Mouse (Mus musculus): ENCODE data around the gene Ercc1. TPM values are rescaled to one million over a fixed set of nuclear protein-coding genes. Genes with fewer than 3 reads are reported as not detected.

The Ercc1 gene
- total RNA-seq, 1 experiment, result 53.2 TPM

- DNase-seq (ENCODE audit: low read depth, low spot score), result no peak
- no peaks in the 10 kb centered on the region for H3K9me3 ChIP-seq (ENCODE audit: control insufficient read depth, insufficient read depth, low read depth, low read length)
- H3K4me1 ChIP-seq (ENCODE audit: control insufficient read depth in 2 of 2, insufficient read depth in 2 of 2, low read length in 2 of 2, poor library complexity in 1 of 2), result peaks cover 0 to 7% of the 10 kb centered on the region in 2 experiments; a peak in 1 of 4 replicates
- H3K4me3 ChIP-seq (ENCODE audit: insufficient read depth in 1 of 2, low read depth in 1 of 2, low read length in 2 of 2, poor library complexity in 1 of 2, severe bottlenecking in 1 of 2), result no peak overlapping the region; a peak in 1 of 4 replicates
- H3K9ac ChIP-seq (ENCODE audit: insufficient read depth, low read depth, low read length, poor library complexity, severe bottlenecking), result no peak overlapping the region
- H3K27ac ChIP-seq (ENCODE audit: insufficient read depth, low read depth, low read length, poor library complexity, severe bottlenecking), result no peak overlapping the region
- H3K36me3 ChIP-seq (ENCODE audit: control insufficient read depth, insufficient read depth, low read length, poor library complexity, severe bottlenecking), result no peaks in the 10 kb centered on the region; the same call in 1 of the 2 replicates
- TF ChIP-seq MAFK (IDR thresholded peaks at IDR 0.05; ENCODE audit: insufficient read depth, low read depth, low read length), result no peak
- TF ChIP-seq ZC3H11A (IDR thresholded peaks at IDR 0.05; ENCODE audit: borderline replicate concordance, low read depth, low read length), result no peak
- TF ChIP-seq HCFC1 (IDR thresholded peaks at IDR 0.05; ENCODE audit: borderline replicate concordance, insufficient read depth, low read length), result no peak
- TF ChIP-seq CHD2 (IDR thresholded peaks at IDR 0.05; ENCODE audit: low read depth, low read length), result no peak
- in situ Hi-C loops (cut with MboI; ENCODE audit: low sequenced_read_pairs in 2 of 2, unreplicated experiment in 2 of 2), result no loop called here
Observed at GRCm38 (mm10) chr7:19376019-19376418, 31.4 kb downstream of the Ercc1 start.

GRCm38 (mm10) chr7:19378049-19378448 lies 33.5 kb downstream of the Ercc1 start:
- Histone ChIP-seq H3K36me3 (ENCODE audit: control insufficient read depth, insufficient read depth, low read length, poor library complexity, severe bottlenecking) (no peaks in the 10 kb centered on the region; the same call in 1 of the 2 replicates), H3K9me3 (ENCODE audit: control insufficient read depth, insufficient read depth, low read depth, low read length) (no peaks in the 10 kb centered on the region), H3K4me1 (ENCODE audit: control insufficient read depth in 2 of 2, insufficient read depth in 2 of 2, low read length in 2 of 2, poor library complexity in 1 of 2) (peaks cover 0 to 7% of the 10 kb centered on the region in 2 experiments; a peak in 1 of 4 replicates), H3K27ac (ENCODE audit: insufficient read depth, low read depth, low read length, poor library complexity, severe bottlenecking) (no peak overlapping the region), H3K9ac (ENCODE audit: insufficient read depth, low read depth, low read length, poor library complexity, severe bottlenecking) (0 out of 2 replicates have a peak overlapping the region, but pooled peaks have one; percentile 12), H3K4me3 (ENCODE audit: insufficient read depth in 1 of 2, low read depth in 1 of 2, low read length in 2 of 2, poor library complexity in 1 of 2, severe bottlenecking in 1 of 2) (peak overlapping the region; percentile 43 to 48)
- TF ChIP-seq MAFK (IDR thresholded peaks at IDR 0.05; ENCODE audit: insufficient read depth, low read depth, low read length), result no peak
- TF ChIP-seq CHD2 (IDR thresholded peaks at IDR 0.05; ENCODE audit: low read depth, low read length), result no peak
- in situ Hi-C loops (cut with MboI; ENCODE audit: low sequenced_read_pairs in 2 of 2, unreplicated experiment in 2 of 2), result no loop called here
- no peak for DNase-seq (ENCODE audit: low read depth, low spot score)

GRCm38 (mm10) chr7:19381377-19382165 lies 37.0 kb downstream of the Ercc1 start, which contains the start of gene Ercc2:
Ercc2 (plus strand) TSS chr7:19382010.
- Histone ChIP-seq H3K27ac (ENCODE audit: insufficient read depth, low read depth, low read length, poor library complexity, severe bottlenecking) (no peak within 1 kb of the TSS), H3K9ac (ENCODE audit: insufficient read depth, low read depth, low read length, poor library complexity, severe bottlenecking) (peak within 1 kb of the TSS; percentile 90), H3K4me1 (ENCODE audit: control insufficient read depth in 2 of 2, insufficient read depth in 2 of 2, low read length in 2 of 2, poor library complexity in 1 of 2) (no peaks in the 10 kb centered on the region), H3K36me3 (ENCODE audit: control insufficient read depth, insufficient read depth, low read length, poor library complexity, severe bottlenecking) (peaks cover 19% of the 10 kb centered on the region), H3K4me3 (ENCODE audit: insufficient read depth in 1 of 2, low read depth in 1 of 2, low read length in 2 of 2, poor library complexity in 1 of 2, severe bottlenecking in 1 of 2) (peak within 1 kb of the TSS; percentile 87 to 91), H3K9me3 (ENCODE audit: control insufficient read depth, insufficient read depth, low read depth, low read length) (no peaks in the 10 kb centered on the region)
- DNase-seq (ENCODE audit: low read depth, low spot score), result peak; percentile 100
- TF ChIP-seq CHD2 (IDR thresholded peaks at IDR 0.05; ENCODE audit: low read depth, low read length) (0 out of 2 replicates have a peak, but pooled peaks have one; percentile 10), ZNF384 (IDR thresholded peaks at IDR 0.05; ENCODE audit: low read depth, low read length) (no peak), ZC3H11A (IDR thresholded peaks at IDR 0.05; ENCODE audit: borderline replicate concordance, low read depth, low read length) (no peak), MAFK (IDR thresholded peaks at IDR 0.05; ENCODE audit: insufficient read depth, low read depth, low read length) (no peak), HCFC1 (IDR thresholded peaks at IDR 0.05; ENCODE audit: borderline replicate concordance, insufficient read depth, low read length) (peak; percentile 84)
- in situ Hi-C loops (cut with MboI; ENCODE audit: low sequenced_read_pairs in 2 of 2, unreplicated experiment in 2 of 2), result no loop called here

GRCm38 (mm10) chr7:19382166-19382541 lies 37.6 kb downstream of the Ercc1 start:
- no peak for DNase-seq (ENCODE audit: low read depth, low spot score)
- TF ChIP-seq MAFK (IDR thresholded peaks at IDR 0.05; ENCODE audit: insufficient read depth, low read depth, low read length), result no peak
- TF ChIP-seq ZNF384 (IDR thresholded peaks at IDR 0.05; ENCODE audit: low read depth, low read length), result no peak
- TF ChIP-seq ZC3H11A (IDR thresholded peaks at IDR 0.05; ENCODE audit: borderline replicate concordance, low read depth, low read length), result no peak
- no peak for TF ChIP-seq CHD2 (IDR thresholded peaks at IDR 0.05; ENCODE audit: low read depth, low read length)
- no peak for TF ChIP-seq HCFC1 (IDR thresholded peaks at IDR 0.05; ENCODE audit: borderline replicate concordance, insufficient read depth, low read length)
- Histone ChIP-seq H3K4me3 (ENCODE audit: insufficient read depth in 1 of 2, low read depth in 1 of 2, low read length in 2 of 2, poor library complexity in 1 of 2, severe bottlenecking in 1 of 2) (peak overlapping the region; percentile 87 to 91), H3K4me1 (ENCODE audit: control insufficient read depth in 2 of 2, insufficient read depth in 2 of 2, low read length in 2 of 2, poor library complexity in 1 of 2) (peaks cover 0 to 2% of the 10 kb centered on the region in 2 experiments; a peak in 1 of 4 replicates), H3K36me3 (ENCODE audit: control insufficient read depth, insufficient read depth, low read length, poor library complexity, severe bottlenecking) (peaks cover 25% of the 10 kb centered on the region), H3K27ac (ENCODE audit: insufficient read depth, low read depth, low read length, poor library complexity, severe bottlenecking) (no peak overlapping the region), H3K9ac (ENCODE audit: insufficient read depth, low read depth, low read length, poor library complexity, severe bottlenecking) (peak overlapping the region; percentile 90), H3K9me3 (ENCODE audit: control insufficient read depth, insufficient read depth, low read depth, low read length) (no peaks in the 10 kb centered on the region)
- in situ Hi-C loops (cut with MboI; ENCODE audit: low sequenced_read_pairs in 2 of 2, unreplicated experiment in 2 of 2), result no loop called here
